Mouse (Mus musculus): ENCODE measurements around the gene Olfr1512. TPM values are rescaled to one million over a fixed set of nuclear protein-coding genes. Genes with fewer than 3 reads are reported as not detected.

The Olfr1512 gene
- total RNA-seq (2015), result not detected in 2 replicates
- total RNA-seq (2017), result not detected in 2 replicates

DNA sequence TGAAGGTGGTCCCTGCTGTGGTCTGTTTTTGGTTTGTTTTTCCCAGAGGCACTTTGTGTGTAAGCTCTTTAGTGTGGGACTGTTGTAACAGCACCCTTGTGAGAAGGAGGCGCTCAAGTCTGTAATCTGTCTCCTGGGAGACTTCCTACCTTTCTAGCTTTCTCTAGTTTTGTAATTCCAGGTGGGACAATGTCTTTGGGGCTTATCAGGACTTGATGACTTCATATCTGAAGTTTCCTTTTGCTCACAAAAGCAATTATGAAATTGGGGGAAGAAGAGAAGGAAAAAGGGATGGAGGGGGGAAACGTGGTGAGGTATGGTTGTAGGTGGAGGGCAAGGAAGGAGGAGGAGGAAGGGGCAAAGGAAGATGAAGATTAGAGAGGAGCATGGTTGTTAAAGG, at the start of gene Olfr1512:
Olfr1512 (minus strand) TSS at position 101 of the 400 bp plus-strand sequence.
- no peak for ATAC-seq (replicated peaks; ENCODE audit: poor library complexity)

GRCm38 (mm10) chr14:52427686-52428085, 48.7 kb upstream of the Olfr1512 start:
- no peak for ATAC-seq (replicated peaks; ENCODE audit: poor library complexity)

GRCm38 (mm10) chr14:52414273-52414672, 35.3 kb upstream of the Olfr1512 start, which contains the start of gene Olfr1510:
Olfr1510 (minus strand) TSS chr14:52414373.
- no peak for ATAC-seq (replicated peaks; ENCODE audit: poor library complexity)

- peak; percentile 93 for ATAC-seq (replicated peaks; ENCODE audit: poor library complexity)
Measured at GRCm38 (mm10) chr14:52410142-52410919, 31.4 kb upstream of the Olfr1512 start.

GRCm38 (mm10) chr14:52397279-52397678, 18.3 kb upstream of the Olfr1512 start, which contains the start of gene Olfr1511:
Olfr1511 (minus strand) TSS chr14:52397379.
- ATAC-seq (replicated peaks; ENCODE audit: poor library complexity), result no peak

DNA sequence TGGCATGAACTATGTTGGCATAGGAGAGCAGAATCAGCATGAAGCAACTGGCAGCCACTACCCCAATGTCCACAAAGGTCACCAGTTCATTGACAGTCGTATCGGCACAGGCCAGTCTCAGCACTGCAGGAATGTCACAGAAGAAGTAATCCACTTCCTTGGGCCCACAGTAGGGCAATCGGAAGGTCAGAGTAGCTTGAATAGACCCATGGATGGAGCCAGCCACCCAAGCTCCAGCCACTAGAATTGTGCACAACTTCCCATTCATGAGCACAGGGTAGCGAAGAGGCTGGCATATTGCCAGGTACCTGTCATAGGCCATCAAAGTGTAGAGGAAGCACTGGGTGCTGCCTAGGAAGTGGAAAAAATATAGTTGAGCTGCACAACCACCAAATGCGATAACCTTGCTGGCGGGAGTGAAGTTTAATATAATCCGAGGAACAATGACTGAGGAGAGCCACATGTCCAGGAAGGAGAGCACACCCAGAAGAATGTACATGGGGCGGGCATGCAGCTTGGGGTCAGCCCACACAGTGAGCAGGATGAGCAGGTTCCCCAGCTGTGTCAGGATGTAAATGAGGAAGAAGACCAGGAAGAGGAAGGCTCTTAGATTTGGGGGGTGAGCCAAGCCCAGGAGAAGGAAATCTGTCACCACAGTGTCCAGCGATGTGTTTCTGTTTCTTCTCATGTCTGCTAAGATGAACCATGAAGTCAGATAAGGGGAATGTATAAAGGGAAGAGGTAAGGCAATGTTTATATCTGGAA, 11.3 kb upstream of the Olfr1512 start:
- peak; percentile 88 for ATAC-seq (replicated peaks; ENCODE audit: poor library complexity)

GRCm38 (mm10) chr14:52368741-52369140, 10.2 kb downstream of the Olfr1512 start:
- ATAC-seq (replicated peaks; ENCODE audit: poor library complexity), result no peak

DNA sequence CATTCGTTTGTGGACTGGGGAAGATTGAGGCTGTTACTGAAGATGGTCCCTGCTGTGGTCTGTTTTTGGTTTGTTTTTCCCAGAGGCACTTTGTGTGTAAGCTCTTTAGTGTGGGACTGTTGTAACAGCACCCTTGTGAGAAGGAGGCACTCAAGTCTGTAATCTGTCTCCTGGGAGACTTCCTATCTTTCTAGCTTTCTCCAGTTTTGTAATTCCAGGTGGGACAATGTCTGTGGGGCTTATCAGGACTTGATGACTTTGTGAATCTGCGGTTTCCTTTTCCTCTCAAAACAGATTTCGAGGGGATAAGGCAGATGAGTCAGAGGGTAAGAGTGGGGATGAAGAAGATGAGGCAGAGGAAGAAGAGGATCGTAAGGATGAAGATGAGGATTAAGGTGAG, 22.7 kb downstream of the Olfr1512 start, which contains the start of gene Olfr1513:
Olfr1513 (minus strand) TSS at position 101 of the 400 bp plus-strand sequence.
- no peak for ATAC-seq (replicated peaks; ENCODE audit: poor library complexity)

GRCm38 (mm10) chr14:52339512-52339852, 39.5 kb downstream of the Olfr1512 start:
- ATAC-seq (replicated peaks; ENCODE audit: poor library complexity), result no peak

GRCm38 (mm10) chr14:52338751-52339511, 40.0 kb downstream of the Olfr1512 start:
- peak; percentile 93 for ATAC-seq (replicated peaks; ENCODE audit: poor library complexity)

GRCm38 (mm10) chr14:52332171-52332570, 46.8 kb downstream of the Olfr1512 start:
- no peak for ATAC-seq (replicated peaks; ENCODE audit: poor library complexity)

GRCm38 (mm10) chr14:52331069-52331750, 47.8 kb downstream of the Olfr1512 start:
- no peak for ATAC-seq (replicated peaks; ENCODE audit: poor library complexity)

DNA sequence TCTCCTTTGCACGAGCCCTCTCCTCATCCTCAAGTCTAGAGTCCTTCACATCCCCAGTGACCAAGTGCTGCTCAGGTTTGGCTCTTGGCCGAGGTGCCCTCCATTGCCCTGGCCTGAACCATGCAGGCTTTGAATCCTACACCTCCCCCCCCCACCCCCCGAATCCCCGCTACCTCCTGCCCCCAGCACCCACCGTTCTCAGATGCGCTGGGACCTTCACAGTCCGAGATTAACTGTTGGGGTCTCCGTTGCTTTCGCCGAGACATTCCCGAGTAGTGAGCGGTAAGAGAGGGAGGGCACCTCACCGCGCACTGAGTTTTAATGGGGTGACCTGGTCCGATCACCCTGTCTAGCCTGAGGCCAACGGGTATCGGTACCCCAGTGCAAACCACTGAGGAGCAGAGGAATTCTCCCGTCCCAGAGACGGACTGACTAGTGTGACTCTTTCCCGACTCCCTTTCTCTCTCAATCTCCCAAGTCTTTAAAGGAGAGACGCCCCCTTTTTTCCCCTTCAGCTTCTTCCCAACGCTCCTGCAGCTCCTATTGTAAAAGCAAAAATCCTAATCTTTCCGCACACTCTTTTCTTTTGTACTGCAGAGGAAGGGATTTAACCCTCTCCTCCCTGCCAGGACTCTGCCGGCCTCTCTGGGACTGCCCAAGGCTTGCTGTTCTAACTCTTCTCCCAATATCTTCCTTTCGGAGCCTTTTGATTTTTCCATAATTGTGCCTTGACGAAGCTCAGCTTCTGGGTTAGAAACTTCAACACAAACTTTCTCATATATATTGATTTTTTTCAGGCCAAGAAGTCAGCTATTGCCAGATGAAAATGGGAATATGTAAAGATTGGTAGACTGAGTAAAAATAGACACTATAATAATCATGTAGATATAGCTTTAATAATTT, 50.8 kb downstream of the Olfr1512 start, which contains the start of gene Sall2:
Sall2 (minus strand) TSS at position 853 of the 903 bp plus-strand sequence.
- no peak for ATAC-seq (replicated peaks; ENCODE audit: poor library complexity)

DNA sequence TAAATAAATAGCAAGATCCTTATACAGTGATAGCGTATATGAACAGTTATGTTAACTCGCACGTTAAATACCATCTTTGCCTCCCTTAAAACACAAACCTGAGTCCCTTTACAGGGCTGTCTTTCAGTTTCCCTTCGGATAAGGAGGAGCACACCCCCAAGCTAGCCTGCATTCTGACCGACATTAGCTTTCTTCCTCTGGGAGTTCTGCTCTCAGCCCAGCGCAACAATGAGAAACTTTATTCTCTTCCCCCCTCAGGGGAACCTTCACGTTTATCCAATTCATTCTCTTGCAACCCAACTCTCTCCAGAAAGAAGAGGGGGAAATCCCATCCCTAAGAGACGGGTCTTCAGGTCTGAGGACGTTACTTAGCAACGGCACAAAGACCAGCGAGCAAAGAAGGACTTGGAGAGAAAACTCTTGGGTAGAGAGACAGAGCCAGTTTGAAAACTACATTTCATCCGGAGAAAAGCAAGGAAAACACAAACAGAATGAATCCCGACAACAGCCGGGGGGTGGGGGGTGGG, 51.5 kb downstream of the Olfr1512 start:
- ATAC-seq (replicated peaks; ENCODE audit: poor library complexity), result no peak

GRCm38 (mm10) chr14:52325890-52326289, 53.1 kb downstream of the Olfr1512 start:
- peak; percentile 58 for ATAC-seq (replicated peaks; ENCODE audit: poor library complexity)
